Mouse (Mus musculus) heart, embryonic 15.5 days (tissue): Measurements from ENCODE around the gene Hist1h3d. TPM values are rescaled to one million over a fixed set of nuclear protein-coding genes. Genes with fewer than 3 reads are reported as not detected.

Experiments used
- ATAC-seq: fragments of 200-750 bp; cut with Nextera tagmentation; replicated peaks from 2 replicates; pipeline ENCODE4 v1.8.0; 2017; ENCODE audit warnings: low read depth, moderate TSS enrichment; ENCODE audit not compliant: insufficient number of reproducible peaks, insufficient read depth, low FRiP score
- H3K27ac ChIP-seq: fragments of 300-500 bp; sonication (generic); 2 replicates; pipeline ENCODE4 v1.5.1; 2015; ENCODE audit warnings: mild to moderate bottlenecking, inconsistent platforms
- H3K27me3 ChIP-seq: fragments of 300-500 bp; sonication (generic); 2 replicates; pipeline ENCODE4 v1.6.1; 2015; ENCODE audit warnings: inconsistent platforms
- H3K36me3 ChIP-seq: fragments of 300-500 bp; sonication (generic); 2 replicates; pipeline ENCODE4 v1.6.1; 2015; ENCODE audit warnings: mild to moderate bottlenecking, inconsistent platforms
- H3K4me1 ChIP-seq: fragments of 300-500 bp; sonication (generic); replicated peaks from 2 replicates; pipeline ENCODE4 v1.6.1; 2015; ENCODE audit warnings: inconsistent platforms
- H3K4me2 ChIP-seq: fragments of 300-500 bp; sonication (generic); 2 replicates; pipeline ENCODE4 v1.6.1; 2015; ENCODE audit warnings: inconsistent platforms, mild to moderate bottlenecking, moderate library complexity
- H3K4me3 ChIP-seq: fragments of 300-500 bp; sonication (generic); 2 replicates; pipeline ENCODE4 v1.5.1; 2015; ENCODE audit warnings: mild to moderate bottlenecking, inconsistent platforms
- H3K9ac ChIP-seq: fragments of 300-500 bp; sonication (generic); 2 replicates; pipeline ENCODE4 v1.6.1; 2015; ENCODE audit warnings: mild to moderate bottlenecking, inconsistent platforms
- H3K9me3 ChIP-seq: fragments of 300-500 bp; sonication (generic); replicated peaks from 2 replicates; pipeline ENCODE4 v1.6.1; 2016; ENCODE audit warnings: inconsistent platforms
- WGBS: fragments of 180-500 bp; shearing (Covaris S2); methylation state at CpG from one replicate; pipeline ENCODE4 v1.1.7; 2015; ENCODE audit warnings: mixed read lengths; 5-methylcytosine and 5-hydroxymethylcytosine counted together
- polyA plus RNA-seq: library from polyadenylated mRNA; unstranded; fragments of >200 nt; fragmentation: Nextera tagmentation; extraction: Ambion mirVana; gene quantifications from 2 replicates; pipeline ENCODE4 v1.2.1, GENCODE M21; 2015

The Hist1h3d gene
- polyA plus RNA-seq, 1 experiment from 2014 or later = 2.0 TPM

- Histone ChIP-seq H3K4me3 (no peak overlapping the region), H3K4me2 (no peak overlapping the region), H3K36me3 (no peaks in the 10 kb centered on the region), H3K27ac (0 out of 2 replicates have a peak overlapping the region, but pooled peaks have one; percentile 4), H3K4me1 (0 out of 2 replicates have a peak, but pooled peaks cover 3% of the 10 kb centered on the region), H3K9me3 (no peaks in the 10 kb centered on the region), H3K27me3 (no peaks in the 10 kb centered on the region), H3K9ac (no peak overlapping the region)
- ATAC-seq = no peak
- 56% methylated on average over 5 of the region's 5 CpGs for WGBS
These were observed 17.6 kb downstream of the Hist1h3d start for GRCm38 (mm10) chr13:23593051-23593770.

GRCm38 (mm10) chr13:23595185-23595584 lies 19.6 kb downstream of the Hist1h3d start:
- WGBS = 84% methylated on average over 2 of the region's 2 CpGs
- H3K4me3 ChIP-seq = no peak overlapping the region
- no peaks in the 10 kb centered on the region for H3K36me3 ChIP-seq
- ATAC-seq = no peak
- no peak overlapping the region for H3K27ac ChIP-seq
- no peak overlapping the region for H3K4me2 ChIP-seq
- H3K27me3 ChIP-seq = no peaks in the 10 kb centered on the region
- no peaks in the 10 kb centered on the region for H3K9me3 ChIP-seq
- no peak overlapping the region for H3K9ac ChIP-seq
- H3K4me1 ChIP-seq = 0 out of 2 replicates have a peak, but pooled peaks cover 3% of the 10 kb centered on the region

DNA sequence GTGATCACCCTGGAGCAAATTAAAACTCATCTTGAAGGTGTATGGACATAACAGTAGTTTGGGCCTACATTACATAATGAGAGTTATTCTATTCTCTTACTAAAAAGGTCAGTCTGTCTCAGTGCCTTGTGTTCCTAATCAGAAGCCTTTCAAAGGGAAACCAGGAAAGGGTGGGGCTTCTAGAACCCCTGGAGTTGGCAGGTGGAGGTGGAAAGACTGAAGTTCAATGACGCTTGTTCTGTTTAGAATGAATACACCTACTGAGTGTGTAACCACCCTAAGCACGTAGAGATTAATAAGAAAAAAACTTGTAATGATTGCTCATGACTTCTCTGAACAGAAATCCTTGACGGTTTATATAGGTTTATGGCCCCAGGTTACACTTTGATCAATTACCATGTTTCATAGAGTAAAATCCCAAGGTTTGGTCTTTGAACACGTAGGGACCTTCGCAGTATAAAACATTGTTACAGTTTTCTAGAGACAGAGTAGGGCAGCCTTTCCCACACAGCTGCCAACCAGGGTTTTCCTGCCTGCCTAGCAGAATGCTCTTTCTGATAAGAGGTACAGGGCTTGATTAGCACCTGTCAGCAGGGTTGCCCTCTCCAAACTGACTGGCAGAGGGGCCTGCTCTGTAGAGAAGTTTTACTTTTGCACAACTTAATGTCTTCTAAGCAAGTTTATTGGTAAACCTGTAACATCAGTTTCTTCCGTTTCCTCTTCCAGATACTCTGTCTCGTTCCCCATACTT lies 20.2 kb downstream of the Hist1h3d start:
- Histone ChIP-seq H3K4me1 (0 out of 2 replicates have a peak, but pooled peaks cover 3% of the 10 kb centered on the region), H3K4me3 (no peak overlapping the region), H3K9ac (no peak overlapping the region), H3K27ac (no peak overlapping the region), H3K9me3 (no peaks in the 10 kb centered on the region), H3K4me2 (no peak overlapping the region), H3K36me3 (no peaks in the 10 kb centered on the region), H3K27me3 (no peaks in the 10 kb centered on the region)
- ATAC-seq = no peak
- WGBS = 73% methylated on average over 7 of the region's 7 CpGs

DNA sequence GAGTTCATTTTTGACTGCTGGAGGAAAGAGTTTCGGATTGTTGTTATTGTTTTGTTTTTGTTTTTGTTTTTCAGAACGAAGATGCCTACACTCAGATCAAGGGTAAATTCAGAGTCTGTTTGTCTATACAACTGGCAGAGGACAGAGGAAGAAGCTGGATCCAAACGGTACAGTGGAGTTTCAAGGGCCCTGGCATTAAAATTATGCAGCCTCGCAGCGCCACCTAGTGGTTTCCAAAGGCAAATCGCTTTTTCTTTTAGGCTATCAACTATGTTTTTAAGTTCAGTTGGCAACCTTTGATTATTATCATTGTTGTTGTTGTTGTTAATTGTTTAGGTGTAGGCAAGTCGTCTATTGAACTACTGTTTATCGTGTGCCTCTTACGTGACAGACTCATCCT lies 22.4 kb downstream of the Hist1h3d start:
- no peaks in the 10 kb centered on the region for H3K27me3 ChIP-seq
- 5% methylated on average over 9 of the region's 9 CpGs for WGBS
- no peak overlapping the region for H3K4me2 ChIP-seq
- no peak for ATAC-seq
- no peak overlapping the region for H3K4me3 ChIP-seq
- 0 out of 2 replicates have a peak, but pooled peaks cover 3% of the 10 kb centered on the region for H3K4me1 ChIP-seq
- H3K36me3 ChIP-seq = no peaks in the 10 kb centered on the region
- no peaks in the 10 kb centered on the region for H3K9me3 ChIP-seq
- no peak overlapping the region for H3K9ac ChIP-seq
- no peak overlapping the region for H3K27ac ChIP-seq

- no peak overlapping the region for H3K9ac ChIP-seq
- WGBS = 49% methylated on average over 7 of the region's 7 CpGs
- H3K27me3 ChIP-seq = no peaks in the 10 kb centered on the region
- no peaks in the 10 kb centered on the region for H3K36me3 ChIP-seq
- H3K4me2 ChIP-seq = no peak overlapping the region
- ATAC-seq = no peak
- H3K27ac ChIP-seq = no peak overlapping the region
- H3K4me1 ChIP-seq = 0 out of 2 replicates have a peak, but pooled peaks cover 2% of the 10 kb centered on the region
- no peak overlapping the region for H3K4me3 ChIP-seq
- no peaks in the 10 kb centered on the region for H3K9me3 ChIP-seq
These were observed 27.7 kb downstream of the Hist1h3d start for GRCm38 (mm10) chr13:23603182-23603699.

DNA sequence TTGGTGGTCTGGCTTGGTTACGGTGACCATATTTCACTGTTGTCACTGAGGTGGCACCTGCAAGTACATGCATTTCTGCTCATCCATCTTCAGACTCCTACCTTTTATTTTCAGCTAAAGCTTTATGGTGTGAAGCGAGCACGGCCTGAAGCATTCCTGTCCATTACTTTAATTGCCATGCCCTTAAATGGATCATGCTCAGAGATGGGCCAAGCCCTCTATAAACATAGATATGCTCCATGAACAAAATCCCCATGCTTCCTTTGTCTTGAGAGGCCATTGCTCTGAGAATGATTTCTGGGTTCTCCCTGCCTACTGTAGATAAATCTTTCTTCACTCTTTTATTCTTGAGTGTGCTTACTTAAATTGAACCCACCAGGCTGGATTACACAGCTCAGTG lies 28.9 kb downstream of the Hist1h3d start:
- H3K9me3 ChIP-seq = no peaks in the 10 kb centered on the region
- 86% methylated on average over 3 of the region's 3 CpGs for WGBS
- H3K4me1 ChIP-seq = 0 out of 2 replicates have a peak, but pooled peaks cover 2% of the 10 kb centered on the region
- no peak overlapping the region for H3K27ac ChIP-seq
- no peaks in the 10 kb centered on the region for H3K36me3 ChIP-seq
- H3K27me3 ChIP-seq = no peaks in the 10 kb centered on the region
- ATAC-seq = no peak
- no peak overlapping the region for H3K9ac ChIP-seq
- H3K4me3 ChIP-seq = no peak overlapping the region
- no peak overlapping the region for H3K4me2 ChIP-seq

DNA sequence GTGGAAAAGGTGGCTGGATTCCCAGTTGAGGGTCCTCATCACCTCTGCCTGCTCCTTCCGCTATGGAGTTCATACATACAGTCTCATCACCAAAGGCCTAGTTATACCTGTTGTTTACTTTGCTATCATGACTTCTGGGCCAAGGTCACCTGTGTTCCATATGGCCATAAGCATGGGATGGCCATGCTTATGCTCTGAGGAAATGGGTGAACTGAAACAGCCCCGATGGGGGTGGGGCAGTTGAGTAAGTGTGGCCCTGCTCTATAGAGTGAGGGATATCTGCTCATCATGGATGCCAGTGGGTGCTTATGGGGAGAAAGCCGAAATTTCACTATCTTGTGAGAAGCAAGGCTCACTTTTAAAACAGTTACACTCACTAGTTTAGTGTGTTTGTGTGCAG lies 29.5 kb downstream of the Hist1h3d start:
- H3K27ac ChIP-seq = no peak overlapping the region
- no peaks in the 10 kb centered on the region for H3K27me3 ChIP-seq
- 0 out of 2 replicates have a peak, but pooled peaks cover 2% of the 10 kb centered on the region for H3K4me1 ChIP-seq
- H3K4me3 ChIP-seq = no peak overlapping the region
- no peaks in the 10 kb centered on the region for H3K36me3 ChIP-seq
- no peak for ATAC-seq
- H3K9ac ChIP-seq = no peak overlapping the region
- H3K4me2 ChIP-seq = no peak overlapping the region
- H3K9me3 ChIP-seq = no peaks in the 10 kb centered on the region
- 84% methylated on average over 3 of the region's 3 CpGs for WGBS

DNA sequence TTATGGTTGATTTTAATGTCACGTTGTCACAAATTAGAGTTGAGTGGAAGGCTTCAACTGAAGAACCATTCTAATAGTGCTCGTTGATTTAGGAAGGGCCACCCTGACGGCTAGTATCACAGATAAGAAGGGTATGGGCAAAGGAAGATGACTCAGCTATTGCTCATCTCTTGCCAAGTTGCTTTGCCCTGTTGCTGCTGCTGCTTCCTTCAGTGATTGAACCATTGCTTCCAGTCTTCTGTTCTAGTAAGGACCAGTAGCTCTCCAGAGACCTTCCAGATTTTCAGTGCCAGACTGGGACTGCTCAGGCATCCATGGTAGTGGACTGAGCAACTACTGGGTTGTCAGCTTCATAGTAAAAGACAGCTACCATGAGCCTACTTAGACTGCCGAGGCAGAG lies 33.6 kb downstream of the Hist1h3d start:
- no peaks in the 10 kb centered on the region for H3K4me1 ChIP-seq

DNA sequence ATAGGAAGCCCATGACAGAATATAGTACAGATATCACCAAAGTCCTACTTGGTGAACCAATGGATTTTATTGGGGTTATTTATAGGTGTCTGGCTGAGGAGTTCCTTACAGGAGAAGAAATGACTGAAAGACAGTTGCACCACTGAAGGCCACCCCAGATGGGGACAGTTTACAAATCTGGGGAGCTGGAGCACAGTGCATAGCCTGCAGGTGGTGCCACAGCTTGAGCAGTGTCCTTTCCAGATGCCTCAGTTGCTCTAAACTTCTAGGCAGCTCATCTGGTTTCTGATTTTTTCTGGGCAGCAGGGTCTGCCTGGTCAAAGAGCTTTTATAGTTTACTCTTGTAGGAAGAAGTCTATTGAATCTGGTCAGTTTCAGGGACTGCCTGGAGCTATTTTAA lies 34.3 kb downstream of the Hist1h3d start:
- H3K9me3 ChIP-seq = no peaks in the 10 kb centered on the region
- H3K9ac ChIP-seq = no peak overlapping the region
- no peaks in the 10 kb centered on the region for H3K27me3 ChIP-seq
- ATAC-seq = no peak
- H3K4me3 ChIP-seq = no peak overlapping the region
- no peaks in the 10 kb centered on the region for H3K4me1 ChIP-seq
- no peak overlapping the region for H3K27ac ChIP-seq
- H3K36me3 ChIP-seq = no peaks in the 10 kb centered on the region
- H3K4me2 ChIP-seq = no peak overlapping the region

More for the DNA sequence above, 33.6 kb downstream of the Hist1h3d start:
- Histone ChIP-seq H3K27me3 (no peaks in the 10 kb centered on the region), H3K4me3 (no peak overlapping the region), H3K4me2 (no peak overlapping the region), H3K27ac (no peak overlapping the region), H3K9me3 (no peaks in the 10 kb centered on the region), H3K9ac (no peak overlapping the region), H3K36me3 (no peaks in the 10 kb centered on the region)
- WGBS = 62% methylated on average over 4 of the region's 4 CpGs
- no peak for ATAC-seq

DNA sequence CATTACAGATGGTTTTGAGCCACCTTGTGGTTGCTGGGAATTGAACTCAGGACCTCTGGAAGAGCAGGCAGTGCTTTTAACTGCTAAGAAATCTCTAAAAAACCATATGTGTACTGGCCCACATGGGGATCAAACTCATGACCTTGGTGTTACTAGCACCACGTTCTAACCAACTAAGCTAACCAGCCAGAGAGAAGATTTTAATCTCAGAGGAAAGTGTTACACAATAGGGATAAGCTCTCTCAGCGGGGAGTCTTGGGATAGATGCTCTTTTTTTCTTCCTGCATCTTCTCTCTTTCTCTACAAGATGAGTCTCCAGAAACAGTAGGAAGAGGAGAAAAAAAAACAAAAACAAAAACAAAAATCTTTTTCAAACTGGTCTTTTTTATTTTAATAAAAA lies 34.8 kb downstream of the Hist1h3d start:
- Histone ChIP-seq H3K9me3 (no peaks in the 10 kb centered on the region), H3K4me2 (no peak overlapping the region), H3K9ac (no peak overlapping the region), H3K4me1 (no peaks in the 10 kb centered on the region), H3K36me3 (no peaks in the 10 kb centered on the region), H3K27ac (no peak overlapping the region), H3K27me3 (no peaks in the 10 kb centered on the region), H3K4me3 (no peak overlapping the region)
- WGBS = 67% methylated on average over 2 of the region's 2 CpGs
- ATAC-seq = no peak

DNA sequence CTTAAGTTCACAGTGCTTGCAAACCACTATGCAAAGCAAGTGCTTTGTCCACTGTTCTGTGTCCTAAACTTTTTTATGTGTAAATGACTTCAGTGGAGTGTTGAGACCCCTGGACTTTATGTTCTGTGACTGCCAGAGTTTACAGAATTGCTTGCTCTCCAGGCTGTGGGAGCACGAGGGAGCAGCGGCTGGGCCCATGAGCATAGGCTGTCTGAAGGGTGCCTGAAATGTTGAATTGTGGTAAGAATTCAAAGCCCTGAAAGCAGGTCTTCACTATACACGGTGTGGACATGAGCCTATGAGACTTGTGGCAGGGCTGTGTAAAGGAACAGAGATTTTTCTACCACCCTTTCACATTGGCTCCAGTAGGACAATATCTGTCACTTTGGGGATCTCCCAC lies 36.1 kb downstream of the Hist1h3d start:
- Histone ChIP-seq H3K4me2 (no peak overlapping the region), H3K4me3 (no peak overlapping the region), H3K9me3 (no peaks in the 10 kb centered on the region), H3K27me3 (no peaks in the 10 kb centered on the region), H3K9ac (no peak overlapping the region), H3K4me1 (no peaks in the 10 kb centered on the region), H3K36me3 (no peaks in the 10 kb centered on the region), H3K27ac (no peak overlapping the region)
- no peak for ATAC-seq
- 87% methylated on average over 3 of the region's 3 CpGs for WGBS
